Mouse (Mus musculus) cerebellum, adult 2 months (tissue): ENCODE measurements at regions not wholly inside any gene's neighbourhood (a gene's known extent, or its start where the extent isn't known, plus 50 kb on each side); places are given as distances from the start of the nearest gene placed in this dataset.

ENCODE experiments used
- CTCF ChIP-seq: fragments of 200-500 bp; IDR thresholded peaks from 2 replicates; pipeline ENCODE4 v1.5.1; 2011; ENCODE audit warnings: low read depth, mild to moderate bottlenecking, control low read depth, low read length, moderate library complexity, borderline replicate concordance; ENCODE audit not compliant: insufficient read depth
- POLR2A ChIP-seq: fragments of 200-500 bp; IDR thresholded peaks from 2 replicates; pipeline ENCODE4 v1.6.1; 2011; ENCODE audit warnings: low read length, control low read depth, borderline replicate concordance; ENCODE audit not compliant: insufficient read depth

GRCm38 (mm10) chrX:12240505-12241011 lies 80.4 kb upstream of the Bcor start:
- TF ChIP-seq POLR2A (no peak), CTCF (no peak)
